Mouse (Mus musculus) c-Kit-positive CD71-negative TER-119-negative erythroid progenitor cells, embryonic 14.5 days (primary cell): ENCODE results near the gene Snx17.
A peak's percentile ranks its signal among the peaks of the same experiment; 100 is the strongest.
"Not testable (repeated sequence)": the region's sequence is repeated elsewhere in the genome, so short reads cannot be mapped to it uniquely, and the experiment has no call there.

ENCODE experiments used
- DNase-seq: peaks from one replicate; pipeline ENCODE4 v3.0.0-alpha.2; 2013; ENCODE audit warnings: low read depth

Gene Snx17

GRCm38 (mm10) chr5:31197072-31197471 lies 4.0 kb downstream of the Snx17 start:
- no peak for DNase-seq

GRCm38 (mm10) chr5:31198170-31198569 lies 5.1 kb downstream of the Snx17 start:
- no peak for DNase-seq

- no peak for DNase-seq
Measured at GRCm38 (mm10) chr5:31198616-31199320, 5.7 kb downstream of the Snx17 start.

GRCm38 (mm10) chr5:31199321-31199892 lies 6.4 kb downstream of the Snx17 start:
- no peak for DNase-seq

GRCm38 (mm10) chr5:31199893-31200292 lies 6.9 kb downstream of the Snx17 start:
- DNase-seq, result no peak

GRCm38 (mm10) chr5:31200327-31200768 lies 7.3 kb downstream of the Snx17 start:
- DNase-seq, result no peak

- no peak for DNase-seq
Measured at GRCm38 (mm10) chr5:31201042-31201741, 8.2 kb downstream of the Snx17 start.

- DNase-seq, result peak; percentile 94
Measured at GRCm38 (mm10) chr5:31201742-31202590, 8.9 kb downstream of the Snx17 start, which contains the start of gene Zfp513. Gene Zfp513 (minus strand): TSS chr5:31202303.

GRCm38 (mm10) chr5:31202933-31203332 lies 9.9 kb downstream of the Snx17 start:
- no peak for DNase-seq

- DNase-seq, result no peak
Measured at GRCm38 (mm10) chr5:31203866-31204265, 10.8 kb downstream of the Snx17 start.

GRCm38 (mm10) chr5:31204421-31204820 lies 11.4 kb downstream of the Snx17 start:
- no peak for DNase-seq

- DNase-seq, result not testable (repeated sequence)
Measured at GRCm38 (mm10) chr5:31216554-31216953, 23.5 kb downstream of the Snx17 start.

- no peak for DNase-seq
Measured at GRCm38 (mm10) chr5:31218294-31218693, 25.3 kb downstream of the Snx17 start.

- DNase-seq, result peak; percentile 49
Measured at GRCm38 (mm10) chr5:31219070-31219469, 26.0 kb downstream of the Snx17 start.

- no peak for DNase-seq
Measured at GRCm38 (mm10) chr5:31219474-31219873, 26.4 kb downstream of the Snx17 start.

- peak; percentile 30 for DNase-seq
Measured at GRCm38 (mm10) chr5:31219911-31220447, 27.0 kb downstream of the Snx17 start.

- peak; percentile 87 for DNase-seq
Measured at GRCm38 (mm10) chr5:31220448-31221303, 27.6 kb downstream of the Snx17 start, which contains the start of gene Ppm1g. Gene Ppm1g (minus strand): TSS chr5:31220687.

- peak; percentile 51 for DNase-seq
Measured at GRCm38 (mm10) chr5:31221304-31221945, 28.4 kb downstream of the Snx17 start.

GRCm38 (mm10) chr5:31222696-31223095 lies 29.7 kb downstream of the Snx17 start:
- DNase-seq, result no peak

GRCm38 (mm10) chr5:31226641-31227040 lies 33.6 kb downstream of the Snx17 start:
- DNase-seq, result no peak
